Mouse (Mus musculus): ENCODE measurements around the gene Iqcj.

Gene Iqcj

GRCm38 (mm10) chr3:67959672-67960071 is 67.7 kb downstream of the Iqcj start:
- no peak for DNase-seq

- DNase-seq = no peak
These were observed 68.1 kb downstream of the Iqcj start for GRCm38 (mm10) chr3:67960133-67960532.

- no peak for DNase-seq
These were observed 68.7 kb downstream of the Iqcj start for GRCm38 (mm10) chr3:67960727-67961126.

- no peak for DNase-seq
These were observed 70.1 kb downstream of the Iqcj start for GRCm38 (mm10) chr3:67961934-67962639.

GRCm38 (mm10) chr3:67974340-67974998 is 82.4 kb downstream of the Iqcj start:
- DNase-seq = no peak

- no peak for DNase-seq
These were observed 88.0 kb downstream of the Iqcj start for GRCm38 (mm10) chr3:67980006-67980405.

DNA sequence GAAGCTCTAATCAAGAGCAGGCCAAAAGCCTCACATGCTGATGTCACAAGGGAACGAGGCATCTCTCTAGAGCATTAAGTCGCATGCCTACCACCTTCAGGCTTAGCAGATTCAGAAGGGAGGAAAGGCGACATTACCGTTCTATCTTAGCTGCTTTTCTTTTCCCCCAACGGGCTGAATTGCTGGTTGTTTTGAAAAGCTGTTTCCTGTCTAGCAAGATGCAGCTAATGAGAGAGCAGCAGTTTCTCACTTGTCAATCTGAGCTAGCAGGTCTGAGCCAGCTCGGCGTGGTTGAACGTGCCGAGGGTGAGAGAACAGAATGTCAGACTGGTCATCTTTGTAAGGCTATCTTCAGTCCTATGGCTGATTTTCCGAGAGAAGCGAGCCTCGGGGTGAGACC is 91.3 kb downstream of the Iqcj start:
- no peak for DNase-seq

DNA sequence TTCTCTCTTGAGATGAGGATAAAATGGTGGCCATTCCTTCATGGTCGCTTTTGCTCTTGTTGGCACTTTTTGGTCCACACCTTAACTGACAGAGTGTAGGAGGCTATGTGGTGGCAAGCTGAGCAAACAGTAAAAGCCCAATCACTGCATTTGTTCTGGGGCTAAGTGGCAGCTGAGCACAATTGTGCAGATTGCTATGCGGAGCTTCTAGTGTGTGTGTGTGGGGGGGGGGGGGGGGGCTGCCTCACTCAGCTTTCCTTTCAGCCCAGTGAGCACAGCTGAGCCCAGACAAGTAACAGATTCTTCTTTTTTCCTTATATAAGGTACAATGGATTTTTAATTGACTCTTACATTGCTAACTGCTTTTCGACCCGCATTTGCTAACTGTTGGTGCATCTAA is 110.4 kb downstream of the Iqcj start:
- DNase-seq = no peak

- DNase-seq = no peak
These were observed 120.3 kb downstream of the Iqcj start for GRCm38 (mm10) chr3:68012342-68012741.

GRCm38 (mm10) chr3:68015786-68016185 is 123.8 kb downstream of the Iqcj start:
- DNase-seq = no peak

GRCm38 (mm10) chr3:68019401-68019800 is 127.4 kb downstream of the Iqcj start:
- no peak for DNase-seq

- DNase-seq = no peak
These were observed 144.1 kb downstream of the Iqcj start for GRCm38 (mm10) chr3:68036097-68036496.

DNA sequence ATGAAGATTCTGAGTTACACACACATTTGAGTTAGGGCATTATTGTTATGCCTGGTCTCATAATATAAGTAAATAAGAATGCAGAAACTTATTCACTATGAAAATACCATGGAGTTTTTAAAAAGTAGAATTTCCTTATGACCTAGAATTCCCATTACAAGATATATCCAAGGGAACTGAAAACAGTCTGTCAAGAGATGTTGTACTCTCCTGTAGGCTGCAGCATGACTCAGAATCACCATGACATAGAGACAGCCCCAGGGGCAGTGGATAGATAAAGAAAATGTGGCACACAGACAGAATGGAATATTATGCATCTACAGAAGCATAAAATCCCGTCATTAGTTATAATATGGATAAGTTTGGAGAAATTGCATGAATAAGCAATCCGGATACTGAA is 150.9 kb downstream of the Iqcj start:
- no peak for DNase-seq

- DNase-seq = no peak
These were observed 153.7 kb downstream of the Iqcj start for GRCm38 (mm10) chr3:68045475-68046416.

DNA sequence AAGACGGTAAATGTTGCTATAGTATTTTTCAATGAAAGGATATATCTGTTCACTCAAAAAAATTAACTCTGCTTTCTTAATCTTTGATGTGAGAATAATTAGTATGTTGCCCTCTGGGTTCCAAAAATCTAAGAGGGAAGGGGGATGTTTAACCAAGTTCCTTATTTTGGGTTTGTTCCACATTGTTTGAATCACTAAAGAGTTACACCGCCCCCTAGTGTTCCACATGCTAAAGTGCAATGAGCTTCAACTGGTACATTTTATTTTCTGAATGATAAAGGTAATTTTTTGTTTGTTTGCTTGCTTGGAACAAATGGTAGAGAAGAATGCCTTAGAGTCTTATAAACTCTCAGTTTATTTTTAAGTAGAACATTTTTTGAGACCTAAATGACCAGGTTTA is 161.5 kb downstream of the Iqcj start:
- no peak for DNase-seq

DNA sequence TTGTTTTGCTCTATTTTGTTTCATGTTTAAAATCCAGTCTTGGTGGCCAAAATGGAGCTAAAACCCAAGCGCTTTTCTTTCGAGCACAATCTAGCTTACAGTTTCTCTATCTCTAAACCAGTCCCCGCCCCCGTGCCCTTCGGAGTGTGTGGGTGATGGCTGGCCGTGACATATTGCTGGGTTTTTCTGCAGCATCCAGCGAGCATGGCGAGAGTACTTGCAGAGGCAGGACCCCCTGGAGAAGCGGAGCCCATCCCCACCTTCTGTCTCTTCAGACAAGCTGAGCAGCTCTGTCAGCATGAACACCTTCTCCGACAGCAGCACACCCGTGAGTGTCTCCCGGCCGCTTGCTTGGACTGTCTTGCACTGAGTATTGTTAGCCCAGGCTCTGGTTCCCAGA is 163.1 kb downstream of the Iqcj start:
- no peak for DNase-seq

- peak; percentile 31 for DNase-seq
These were observed 164.6 kb downstream of the Iqcj start for GRCm38 (mm10) chr3:68056373-68057275.

- DNase-seq = no peak
These were observed 167.3 kb downstream of the Iqcj start for GRCm38 (mm10) chr3:68059162-68059800.

- no peak for DNase-seq
These were observed 172.7 kb downstream of the Iqcj start, which contains the start of gene Schip1 for GRCm38 (mm10) chr3:68064731-68065130. TSS of gene Schip1 (plus strand) at chr3:68064802.

DNA sequence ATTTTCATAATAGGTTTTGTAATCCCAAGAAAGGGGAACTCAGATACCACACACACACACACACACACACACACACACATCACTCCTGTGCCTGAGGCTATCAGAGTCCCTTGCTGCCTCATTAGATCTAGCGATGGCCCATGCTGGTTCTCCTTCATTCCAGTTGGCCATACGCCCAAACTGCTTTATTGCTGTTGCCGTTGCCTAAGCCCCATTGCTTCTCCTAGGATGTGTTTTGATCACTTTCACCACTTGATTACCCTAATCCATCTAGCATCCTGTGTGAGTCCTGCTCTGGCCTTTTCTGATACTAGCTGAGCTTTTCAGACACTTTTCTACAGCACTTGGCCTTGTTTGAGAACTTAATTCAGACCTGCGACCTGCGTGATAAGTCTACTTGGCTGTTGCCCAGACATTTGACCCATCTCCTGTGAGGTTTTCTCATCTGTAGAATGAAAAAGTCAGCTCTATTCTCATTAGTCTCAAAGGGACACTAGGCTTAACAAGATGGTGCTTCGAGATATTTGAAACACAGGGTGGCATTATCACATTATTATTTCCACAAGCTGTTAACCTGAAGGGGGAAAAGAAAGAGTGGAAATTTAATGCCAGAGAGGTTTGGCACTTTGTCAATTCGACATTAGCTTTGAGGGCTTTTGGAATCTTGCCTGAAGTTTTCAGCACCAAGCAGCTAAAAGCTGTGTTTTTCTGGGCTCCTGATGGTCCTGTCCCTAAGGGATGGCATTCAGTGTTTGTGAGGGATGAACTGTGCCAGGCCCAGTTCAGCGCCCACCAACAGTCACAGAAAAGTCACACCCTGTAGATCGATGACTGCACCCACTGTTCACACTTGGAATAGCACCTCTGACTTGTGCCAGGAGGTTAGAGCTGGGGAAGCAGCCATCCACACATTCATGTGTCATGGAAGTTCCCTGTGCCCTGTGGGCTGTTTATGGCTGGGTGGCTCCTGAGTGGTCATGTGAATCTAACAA is 179.7 kb downstream of the Iqcj start:
- no peak for DNase-seq

DNA sequence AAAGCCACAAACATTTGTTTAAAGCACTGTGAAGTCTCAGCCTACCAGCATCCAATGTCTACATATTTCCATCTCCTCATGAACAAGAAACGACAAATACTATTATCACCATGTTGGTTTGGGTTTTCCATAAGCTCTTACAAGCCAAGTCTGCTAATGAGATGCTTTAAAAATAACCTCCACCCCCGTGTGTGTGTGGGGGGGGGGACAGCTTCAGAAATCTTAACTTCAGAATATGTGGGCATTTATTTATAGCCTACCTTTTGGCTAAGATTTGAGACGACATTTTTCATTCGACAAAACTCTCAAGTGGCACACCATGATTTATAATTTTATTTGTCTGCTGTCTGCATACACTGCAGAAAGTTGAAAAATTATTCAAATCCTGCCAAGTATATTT is 185.4 kb downstream of the Iqcj start:
- no peak for DNase-seq
